Mouse (Mus musculus) right cerebral cortex, postnatal 14 days (tissue): Measurements from ENCODE around the gene Ssbp4.
A peak's percentile ranks its signal among the peaks of the same experiment; 100 is the strongest.

ENCODE experiments used
- DNase-seq: peaks from one replicate; pipeline ENCODE4 v3.0.0; 2022

Gene Ssbp4

GRCm38 (mm10) chr8:70584606-70585257 lies 23.9 kb downstream of the Ssbp4 start:
- no peak for DNase-seq

- DNase-seq: no peak
These were observed 24.9 kb downstream of the Ssbp4 start for GRCm38 (mm10) chr8:70583476-70584387.

GRCm38 (mm10) chr8:70577207-70577606 lies 31.5 kb downstream of the Ssbp4 start:
- no peak for DNase-seq

GRCm38 (mm10) chr8:70574915-70575314 lies 33.8 kb downstream of the Ssbp4 start:
- no peak for DNase-seq

- no peak for DNase-seq
These were observed 34.4 kb downstream of the Ssbp4 start for GRCm38 (mm10) chr8:70574302-70574701.

GRCm38 (mm10) chr8:70570990-70571389 lies 37.7 kb downstream of the Ssbp4 start:
- DNase-seq: no peak

- no peak for DNase-seq
These were observed 38.3 kb downstream of the Ssbp4 start for GRCm38 (mm10) chr8:70570360-70570759.

- DNase-seq: no peak
These were observed 43.1 kb downstream of the Ssbp4 start for GRCm38 (mm10) chr8:70565561-70565960.

- no peak for DNase-seq
These were observed 43.9 kb downstream of the Ssbp4 start for GRCm38 (mm10) chr8:70564696-70565235.

GRCm38 (mm10) chr8:70563763-70564387 lies 44.8 kb downstream of the Ssbp4 start:
- no peak for DNase-seq

- no peak for DNase-seq
These were observed 45.9 kb downstream of the Ssbp4 start for GRCm38 (mm10) chr8:70562802-70563201.

GRCm38 (mm10) chr8:70561809-70562535 lies 46.7 kb downstream of the Ssbp4 start:
- no peak for DNase-seq

- DNase-seq: no peak
These were observed 47.3 kb downstream of the Ssbp4 start for GRCm38 (mm10) chr8:70561357-70561756.

GRCm38 (mm10) chr8:70560564-70560963 lies 48.1 kb downstream of the Ssbp4 start:
- DNase-seq: no peak

- DNase-seq: peak; percentile 39
These were observed 48.6 kb downstream of the Ssbp4 start for GRCm38 (mm10) chr8:70560096-70560495.

GRCm38 (mm10) chr8:70558983-70559382 lies 49.7 kb downstream of the Ssbp4 start:
- DNase-seq: no peak

GRCm38 (mm10) chr8:70558334-70558733 lies 50.3 kb downstream of the Ssbp4 start:
- DNase-seq: no peak

GRCm38 (mm10) chr8:70555079-70555747 lies 53.5 kb downstream of the Ssbp4 start:
- DNase-seq: no peak

GRCm38 (mm10) chr8:70553740-70554139 lies 54.9 kb downstream of the Ssbp4 start:
- DNase-seq: no peak

GRCm38 (mm10) chr8:70552836-70553235 lies 55.8 kb downstream of the Ssbp4 start:
- no peak for DNase-seq

- DNase-seq: no peak
These were observed 57.0 kb downstream of the Ssbp4 start for GRCm38 (mm10) chr8:70551558-70552161.
